Comparison of ENCODE assay signal across 14 mouse cellular contexts in the genomic region with DNA sequence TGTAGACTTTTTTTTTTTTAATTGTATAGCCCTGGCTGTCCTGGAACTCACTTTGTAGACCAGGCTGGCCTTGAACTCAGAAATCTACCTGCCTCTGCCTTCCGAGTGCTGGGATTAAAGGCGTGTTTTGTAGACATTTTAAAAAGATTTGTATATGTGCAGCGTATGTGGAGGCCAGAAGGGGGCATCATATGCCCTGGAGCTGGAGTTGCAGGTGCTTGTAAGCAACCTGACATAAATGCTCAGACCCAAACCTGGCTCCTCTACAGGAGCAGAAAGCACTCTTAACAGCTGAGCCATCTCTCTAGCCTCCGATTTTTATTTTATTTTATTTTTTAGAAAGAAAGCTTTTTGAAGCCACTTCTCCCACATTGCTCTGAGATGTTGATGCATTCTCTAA.
DNase-seq lines count a peak whose midpoint lies in the region; ATAC-seq and TF ChIP-seq lines count a peak whose summit lies in the region.
"Had no signal": no experiment of that assay in that cellular context is flagged by ENCODE, and none has a peak within 500 bp of the region (broad histone marks: within the 10 kb centered on the region; RNA-seq: fewer than 3 reads in every experiment).

No protein-coding gene starts in this region.

- peak; percentile 46 for DNase-seq in hindbrain, postnatal 0 days (ENCODE audit: low spot score)
- DNase-seq in hindbrain, embryonic 14.5 days (ENCODE audit: low spot score) = no peak
- DNase-seq in lung, postnatal 0 days (ENCODE audit: low spot score) = no peak
- no peak for DNase-seq in lung, adult 18-20 months
- peak; percentile 45 for DNase-seq in ES-CJ7 (ENCODE audit: low read depth, low spot score)
- peak; percentile 14 for DNase-seq in splenic B cell, adult 2 months (ENCODE audit: low read depth, low spot score)
- no peak for DNase-seq in retina, postnatal 1 day
- DNase-seq: adrenal gland, postnatal 25 days; layer of hippocampus, adult 9-11 months; thymus, adult 18-20 months had no signal

- no peak for ATAC-seq in hindbrain, postnatal 0 days
- no peak for ATAC-seq in hindbrain, embryonic 14.5 days (ENCODE audit: low FRiP score)
- ATAC-seq in lung, postnatal 0 days = no peak
- ATAC-seq: forebrain, embryonic 14.5 days had no signal

- H3K36me3 ChIP-seq in hindbrain, postnatal 0 days (ENCODE audit: insufficient read depth, low read length) = peaks cover 8% of the 10 kb centered on the region; the same call in 1 of the 2 replicates
- peaks cover 68% of the 10 kb centered on the region for H3K36me3 ChIP-seq in hindbrain, embryonic 14.5 days (replicated peaks; ENCODE audit: control insufficient read depth, insufficient read depth)
- H3K36me3 ChIP-seq in lung, postnatal 0 days (ENCODE audit: insufficient read depth, low read length) = no peaks in the 10 kb centered on the region
- no peaks in the 10 kb centered on the region for H3K36me3 ChIP-seq in splenic B cell, adult 2 months (ENCODE audit: control insufficient read depth, insufficient read depth, low read length, poor library complexity, severe bottlenecking)
- H3K36me3 ChIP-seq: heart, embryonic 12.5 days; kidney, embryonic 15.5 days had no signal

- TF ChIP-seq CTCF in hindbrain, postnatal 0 days (IDR thresholded peaks at IDR 0.05; ENCODE audit: low read depth) = peak; percentile 41; the same call in 1 of the 2 replicates
- TF ChIP-seq CTCF in lung, postnatal 0 days (IDR thresholded peaks at IDR 0.05) = peak; percentile 16; the same call in 1 of the 2 replicates

- no peaks in the 10 kb centered on the region for H3K27me3 ChIP-seq in hindbrain, postnatal 0 days (ENCODE audit: insufficient read depth, low read length)
- H3K27me3 ChIP-seq in hindbrain, embryonic 14.5 days (ENCODE audit: control insufficient read depth, insufficient read depth, low read length) = no peaks in the 10 kb centered on the region
- H3K27me3 ChIP-seq in lung, postnatal 0 days (replicated peaks; ENCODE audit: insufficient read depth, low read length) = no peaks in the 10 kb centered on the region
- no peaks in the 10 kb centered on the region for H3K27me3 ChIP-seq in splenic B cell, adult 2 months (ENCODE audit: control insufficient read depth, insufficient read depth, low read length, poor library complexity, severe bottlenecking)
- H3K27me3 ChIP-seq: heart, embryonic 12.5 days; hindbrain, embryonic 13.5 days; kidney, embryonic 15.5 days had no signal

- no peak overlapping the region for H3K9ac ChIP-seq in hindbrain, postnatal 0 days (replicated peaks; ENCODE audit: low read length)
- H3K9ac ChIP-seq in hindbrain, embryonic 14.5 days = no peak overlapping the region
- H3K9ac ChIP-seq in lung, postnatal 0 days (replicated peaks; ENCODE audit: low read depth) = no peak overlapping the region
- H3K9ac ChIP-seq: heart, embryonic 12.5 days; hindbrain, embryonic 13.5 days; kidney, embryonic 15.5 days had no signal

- H3K27ac ChIP-seq in hindbrain, postnatal 0 days = no peak overlapping the region
- no peak overlapping the region for H3K27ac ChIP-seq in hindbrain, embryonic 14.5 days
- H3K27ac ChIP-seq in lung, postnatal 0 days (ENCODE audit: low read length) = no peak overlapping the region
- H3K27ac ChIP-seq: kidney, embryonic 15.5 days had no signal

- peaks cover 14% of the 10 kb centered on the region; the same call in 1 of the 2 replicates for H3K4me1 ChIP-seq in hindbrain, postnatal 0 days (ENCODE audit: insufficient read depth, low read length)
- H3K4me1 ChIP-seq in hindbrain, embryonic 14.5 days (replicated peaks; ENCODE audit: control insufficient read depth, insufficient read depth, low read length) = 0 out of 2 replicates have a peak, but pooled peaks cover 3% of the 10 kb centered on the region
- H3K4me1 ChIP-seq in lung, postnatal 0 days (ENCODE audit: insufficient read depth, low read depth, low read length) = no peaks in the 10 kb centered on the region
- H3K4me1 ChIP-seq: kidney, embryonic 15.5 days had no signal

- WGBS in hindbrain, postnatal 0 days = 81% methylated on average over 4 of the region's 4 CpGs
- 85% methylated on average over 4 of the region's 4 CpGs for WGBS in hindbrain, embryonic 14.5 days
- 78% methylated on average over 4 of the region's 4 CpGs for WGBS in lung, postnatal 0 days

- TF ChIP-seq EP300 in lung, postnatal 0 days (IDR thresholded peaks at IDR 0.05) = no peak

- no peak overlapping the region for H3K4me3 ChIP-seq in hindbrain, postnatal 0 days (ENCODE audit: low read length)
- H3K4me3 ChIP-seq in hindbrain, embryonic 14.5 days (replicated peaks; ENCODE audit: low read length) = no peak overlapping the region
- H3K4me3 ChIP-seq in lung, postnatal 0 days (ENCODE audit: low read depth, low read length) = no peak overlapping the region
- H3K4me3 ChIP-seq: heart, embryonic 12.5 days; hindbrain, embryonic 13.5 days; kidney, embryonic 15.5 days had no signal

- H3K4me2 ChIP-seq in hindbrain, postnatal 0 days (ENCODE audit: low read depth, low read length) = no peak overlapping the region
- H3K4me2 ChIP-seq in hindbrain, embryonic 14.5 days (replicated peaks) = no peak overlapping the region
- H3K4me2 ChIP-seq in lung, postnatal 0 days (replicated peaks; ENCODE audit: low read depth, low read length) = no peak overlapping the region
- H3K4me2 ChIP-seq: heart, embryonic 12.5 days; hindbrain, embryonic 13.5 days; kidney, embryonic 15.5 days had no signal

- no peaks in the 10 kb centered on the region for H3K9me3 ChIP-seq in hindbrain, postnatal 0 days (ENCODE audit: low read length)
- H3K9me3 ChIP-seq in hindbrain, embryonic 14.5 days (ENCODE audit: control insufficient read depth, low read length) = no peaks in the 10 kb centered on the region
- no peaks in the 10 kb centered on the region for H3K9me3 ChIP-seq in lung, postnatal 0 days (ENCODE audit: low read length)
- H3K9me3 ChIP-seq: heart, embryonic 12.5 days; hindbrain, embryonic 13.5 days; kidney, embryonic 15.5 days had no signal

Comparison
In these comparisons a context has a peak if more than half of its experiments do, and no peak if none do; other contexts are left out.
1. DNase-seq: peak in hindbrain, postnatal 0 days (single experiment), ES-CJ7 (single experiment) and splenic B cell, adult 2 months (single experiment); none in hindbrain, embryonic 14.5 days (single experiment), lung, postnatal 0 days (single experiment), lung, adult 18-20 months (0 of 2) and retina, postnatal 1 day (single experiment).